Mouse (Mus musculus): ENCODE data around the gene Casp14. TPM values are rescaled to one million over a fixed set of nuclear protein-coding genes. Genes with fewer than 3 reads are reported as not detected.

Casp14 gene
- polyA plus RNA-seq (2017; shearing (Covaris generic)): not detected

GRCm38 (mm10) chr10:78718056-78718455 lies at the start of gene Casp14:
TSS of gene Casp14 (minus strand) at chr10:78718294.

GRCm38 (mm10) chr10:78752452-78753191 lies 34.5 kb upstream of the Casp14 start, which contains the start of gene Ccdc105:
TSS of gene Ccdc105 (minus strand) at chr10:78753065.

Other genes with a start within 250 kb of the Casp14 start
- not detected for gene Olfr1358, start 200.9 kb downstream of the Casp14 start, polyA plus RNA-seq (2017; shearing (Covaris generic))
- 26.1 TPM for gene Ilvbl, start 143.9 kb downstream of the Casp14 start, polyA plus RNA-seq (2017; shearing (Covaris generic))
- not detected for gene Syde1, start 126.3 kb downstream of the Casp14 start, polyA plus RNA-seq (2017; shearing (Covaris generic))
- not detected for gene Olfr1357, start 100.2 kb downstream of the Casp14 start, polyA plus RNA-seq (2017; shearing (Covaris generic))
- gene Ccdc105, start 34.8 kb upstream of the Casp14 start, polyA plus RNA-seq (2017; shearing (Covaris generic)): not detected
- gene Slc1a6, start 62.2 kb upstream of the Casp14 start, polyA plus RNA-seq (2017; shearing (Covaris generic)): not detected
- not detected for gene Olfr1356, start 133.9 kb upstream of the Casp14 start, polyA plus RNA-seq (2017; shearing (Covaris generic))
- gene Olfr1355, start 157.2 kb upstream of the Casp14 start, polyA plus RNA-seq (2017; shearing (Covaris generic)): not detected
- gene Olfr1354, start 194.9 kb upstream of the Casp14 start, polyA plus RNA-seq (2017; shearing (Covaris generic)): not detected
- not detected for gene Olfr8, start 232.3 kb upstream of the Casp14 start, polyA plus RNA-seq (2017; shearing (Covaris generic))
- not detected for gene Olfr1353, start 245.0 kb upstream of the Casp14 start, polyA plus RNA-seq (2017; shearing (Covaris generic))